Mouse (Mus musculus): Measurements from ENCODE around the gene Ppcdc. TPM values are rescaled to one million over a fixed set of nuclear protein-coding genes. Genes with fewer than 3 reads are reported as not detected.
A peak's percentile ranks its signal among the peaks of the same experiment; 100 is the strongest.

Ppcdc gene
- total RNA-seq, 2 experiments from 2014 or later = 7.8 to 8.1 TPM

GRCm38 (mm10) chr9:57390869-57391268, 49.1 kb downstream of the Ppcdc start:
- no peak for TF ChIP-seq CTCF (IDR thresholded peaks at IDR 0.05)
- no peak for DNase-seq
- intact Hi-C loops (cut with DNase I) = no loop called here
- H3K4me3 ChIP-seq = no peak overlapping the region
- H3K27ac ChIP-seq = no peak overlapping the region

- no peak for DNase-seq
- intact Hi-C loops (cut with DNase I) = no loop called here
- no peak overlapping the region for H3K27ac ChIP-seq
- H3K4me3 ChIP-seq = no peak overlapping the region
- no peak for TF ChIP-seq CTCF (IDR thresholded peaks at IDR 0.05)
Observed at GRCm38 (mm10) chr9:57389131-57389530, 50.8 kb downstream of the Ppcdc start.

GRCm38 (mm10) chr9:57386926-57387325, 53.0 kb downstream of the Ppcdc start:
- H3K27ac ChIP-seq = no peak overlapping the region
- no peak for TF ChIP-seq CTCF (IDR thresholded peaks at IDR 0.05)
- no peak overlapping the region for H3K4me3 ChIP-seq
- intact Hi-C loops (cut with DNase I) = no loop called here
- no peak for DNase-seq

- H3K27ac ChIP-seq = no peak overlapping the region
- no peak for TF ChIP-seq CTCF (IDR thresholded peaks at IDR 0.05)
- intact Hi-C loops (cut with DNase I) = no loop called here
- H3K4me3 ChIP-seq = no peak overlapping the region
- no peak for DNase-seq
Observed at GRCm38 (mm10) chr9:57384621-57385020, 55.3 kb downstream of the Ppcdc start.

- intact Hi-C loops (cut with DNase I) = no loop called here
- no peak for TF ChIP-seq CTCF (IDR thresholded peaks at IDR 0.05)
Observed at GRCm38 (mm10) chr9:57360999-57361398, 78.9 kb downstream of the Ppcdc start.

GRCm38 (mm10) chr9:57354377-57355183, 85.3 kb downstream of the Ppcdc start:
- DNase-seq = no peak
- no peak for TF ChIP-seq CTCF (IDR thresholded peaks at IDR 0.05)
- Histone ChIP-seq H3K27ac (no peak overlapping the region), H3K4me3 (no peak overlapping the region)
- intact Hi-C loops (cut with DNase I) = no loop called here

More at GRCm38 (mm10) chr9:57360999-57361398, 78.9 kb downstream of the Ppcdc start:
- no peak for DNase-seq
- Histone ChIP-seq H3K4me3 (no peak overlapping the region), H3K27ac (no peak overlapping the region)

- TF ChIP-seq CTCF (IDR thresholded peaks at IDR 0.05) = peak; percentile 56
- no peak overlapping the region for H3K4me3 ChIP-seq
- H3K27ac ChIP-seq = no peak overlapping the region
- intact Hi-C loops (cut with DNase I) = loop anchor here (2.0 kb wide), 1 partner anchor 92 kb away; no protein-coding TSS in a partner anchor
- no peak for DNase-seq
Observed at GRCm38 (mm10) chr9:57351277-57351676, 88.6 kb downstream of the Ppcdc start.

- Histone ChIP-seq H3K27ac (no peak overlapping the region), H3K4me3 (no peak overlapping the region)
- DNase-seq = no peak
- intact Hi-C loops (cut with DNase I) = no loop called here
- TF ChIP-seq CTCF (IDR thresholded peaks at IDR 0.05) = no peak
Observed at GRCm38 (mm10) chr9:57345902-57346301, 94.0 kb downstream of the Ppcdc start.

GRCm38 (mm10) chr9:57343752-57344151, 96.2 kb downstream of the Ppcdc start:
- intact Hi-C loops (cut with DNase I) = no loop called here
- DNase-seq = no peak

GRCm38 (mm10) chr9:57342906-57343474, 96.9 kb downstream of the Ppcdc start:
- Histone ChIP-seq H3K27ac (no peak overlapping the region), H3K4me3 (no peak overlapping the region)
- TF ChIP-seq CTCF (IDR thresholded peaks at IDR 0.05) = no peak
- intact Hi-C loops (cut with DNase I) = no loop called here
- no peak for DNase-seq

More at GRCm38 (mm10) chr9:57343752-57344151, 96.2 kb downstream of the Ppcdc start:
- Histone ChIP-seq H3K27ac (no peak overlapping the region), H3K4me3 (no peak overlapping the region)
- no peak for TF ChIP-seq CTCF (IDR thresholded peaks at IDR 0.05)

- no peak overlapping the region for H3K4me3 ChIP-seq
- no peak for DNase-seq
- H3K27ac ChIP-seq = no peak overlapping the region
- no peak for TF ChIP-seq CTCF (IDR thresholded peaks at IDR 0.05)
- intact Hi-C loops (cut with DNase I) = no loop called here
Observed at GRCm38 (mm10) chr9:57342186-57342585, 97.7 kb downstream of the Ppcdc start.

- intact Hi-C loops (cut with DNase I) = no loop called here
- Histone ChIP-seq H3K4me3 (no peak overlapping the region), H3K27ac (no peak overlapping the region)
- DNase-seq = no peak
- TF ChIP-seq CTCF (IDR thresholded peaks at IDR 0.05) = no peak
Observed at GRCm38 (mm10) chr9:57340361-57340760, 99.6 kb downstream of the Ppcdc start.

GRCm38 (mm10) chr9:57339577-57340210, 100.2 kb downstream of the Ppcdc start:
- no peak for TF ChIP-seq CTCF (IDR thresholded peaks at IDR 0.05)
- no peak for DNase-seq

More at GRCm38 (mm10) chr9:57339577-57340210, 100.2 kb downstream of the Ppcdc start:
- intact Hi-C loops (cut with DNase I) = no loop called here
- no peak overlapping the region for H3K4me3 ChIP-seq
- no peak overlapping the region for H3K27ac ChIP-seq
